Mouse (Mus musculus): ENCODE measurements around the gene Cox6b1. TPM values are rescaled to one million over a fixed set of nuclear protein-coding genes. Genes with fewer than 3 reads are reported as not detected.

Cox6b1 gene
- total and polyA plus RNA-seq, 3 experiments = 432 to 776 (median 581) TPM

- no peaks in the 10 kb centered on the region for H3K27me3 ChIP-seq (replicated peaks)
- H3K36me3 ChIP-seq (replicated peaks in 1 of 2; ENCODE audit: control insufficient read depth in 1 of 2, insufficient read depth in 1 of 2, low read length in 1 of 2) = peaks cover 0 to 27% of the 10 kb centered on the region in 2 experiments
- H3K4me3 ChIP-seq (replicated peaks in 1 of 3; ENCODE audit: low read depth in 2 of 3, low read length in 2 of 3, poor library complexity in 1 of 3) = peak overlapping the region in 2 of 3 experiments; percentile 23 to 60
- H3K9ac ChIP-seq (ENCODE audit: insufficient read depth, low read depth) = peak overlapping the region; percentile 51
- H3K9me3 ChIP-seq (replicated peaks; ENCODE audit: low read length) = peaks cover 3% of the 10 kb centered on the region
- no peak for TF ChIP-seq MAFK (IDR thresholded peaks at IDR 0.05; ENCODE audit: insufficient replicate concordance, low read length)
- 0 out of 2 replicates have a peak, but pooled peaks have one; percentile 10 for TF ChIP-seq USF2 (conservative IDR thresholded peaks at IDR 0.05; ENCODE audit: low read depth, low read length)
- no peak for TF ChIP-seq EP300 (IDR thresholded peaks at IDR 0.05; ENCODE audit: low read length)
- peak; percentile 81 for TF ChIP-seq BHLHE40 (IDR thresholded peaks at IDR 0.05; ENCODE audit: low read depth, low read length)
- TF ChIP-seq TCF12 (IDR thresholded peaks at IDR 0.05; ENCODE audit: low read depth, low read length) = no peak
- no peak for TF ChIP-seq GABPA (IDR thresholded peaks at IDR 0.05; ENCODE audit: insufficient replicate concordance, low read depth, low read length)
- peak; percentile 28; the same call in 1 of the 2 replicates for TF ChIP-seq POLR2A (IDR thresholded peaks at IDR 0.05; ENCODE audit: low read depth, low read length)
- no peak for TF ChIP-seq ELF1 (IDR thresholded peaks at IDR 0.05; ENCODE audit: low read depth, low read length)
- peak; percentile 9; the same call in 1 of the 2 replicates for TF ChIP-seq IRF4 (IDR thresholded peaks at IDR 0.05; ENCODE audit: low read depth, low read length)
- no peak for TF ChIP-seq CHD1 (IDR thresholded peaks at IDR 0.05; ENCODE audit: low read depth, low read length)
- TF ChIP-seq MYC (IDR thresholded peaks at IDR 0.05; ENCODE audit: low read depth, low read length) = no peak; the same call in 1 of the 2 replicates
- TF ChIP-seq NRF1 (IDR thresholded peaks at IDR 0.05; ENCODE audit: low read depth, low read length) = no peak
- TF ChIP-seq ZC3H11A (IDR thresholded peaks at IDR 0.05; ENCODE audit: low read depth, low read length) = no peak
- TF ChIP-seq RAD21 (IDR thresholded peaks at IDR 0.05; ENCODE audit: low read depth, low read length) = no peak
- no peak for TF ChIP-seq KAT2A (IDR thresholded peaks at IDR 0.05; ENCODE audit: insufficient replicate concordance, low read length)
- peak; percentile 35 for TF ChIP-seq SIN3A (IDR thresholded peaks at IDR 0.05; ENCODE audit: low read length)
- peak; percentile 61 for TF ChIP-seq USF1 (IDR thresholded peaks at IDR 0.05; ENCODE audit: low read depth, low read length)
- TF ChIP-seq ZMIZ1 (IDR thresholded peaks at IDR 0.05; ENCODE audit: low read depth, low read length) = no peak
- TF ChIP-seq MAX (IDR thresholded peaks at IDR 0.05; ENCODE audit: low read length) = no peak
- no peak for TF ChIP-seq RCOR1 (conservative IDR thresholded peaks at IDR 0.05; ENCODE audit: low read depth, low read length)
- TF ChIP-seq HCFC1 (IDR thresholded peaks at IDR 0.05; ENCODE audit: low read depth, low read length) = no peak
- TF ChIP-seq E2F4 (IDR thresholded peaks at IDR 0.05; ENCODE audit: insufficient replicate concordance, low read depth, low read length) = no peak
- TF ChIP-seq POLR2AphosphoS2 (IDR thresholded peaks at IDR 0.05; ENCODE audit: low read depth, low read length) = no peak
- no peak for DNase-seq (ENCODE audit: extremely low read depth)
- peak overlapping the region; percentile 64 for H3K27ac ChIP-seq (ENCODE audit: insufficient read depth, low read depth)
- dilution Hi-C loops (cut with MboI; ENCODE audit: extremely low pct_ligation_motif_present, extremely low pct_unique_long_range_greater_than_20kb, low sequenced_read_pairs) (no loop called here), in situ Hi-C loops (cut with MboI; ENCODE audit: low pct_ligation_motif_present, low pct_unique_long_range_greater_than_20kb, low sequenced_read_pairs) (no loop called here)
- H3K4me1 ChIP-seq (ENCODE audit: control insufficient read depth in 1 of 2, insufficient read depth in 2 of 2) = peaks cover 23 to 29% of the 10 kb centered on the region in 2 experiments
- peaks cover 3% of the 10 kb centered on the region for H3K79me2 ChIP-seq (replicated peaks; ENCODE audit: control insufficient read depth, extremely low read depth, insufficient read depth, poor library complexity, severe bottlenecking)
- H3K4me2 ChIP-seq (ENCODE audit: insufficient read depth, low read depth, poor library complexity, severe bottlenecking) = peak overlapping the region; percentile 52
These were observed 21.5 kb downstream of the Cox6b1 start for GRCm38 (mm10) chr7:30604424-30604823.
